Mouse (Mus musculus) C2C12 (cell line): ENCODE results near the gene Ap3d1.

Experiments
- CEBPB ChIP-seq: IDR thresholded peaks from one replicate; pipeline ENCODE4 v1.6.1; 2011; ENCODE audit warnings: low read depth, mild to moderate bottlenecking, control low read depth, moderate library complexity
- CTCF ChIP-seq: IDR thresholded peaks from one replicate; pipeline ENCODE4 v1.5.1; 2011; ENCODE audit not compliant: control insufficient read depth, insufficient read depth, insufficient read length
- FOSL1 ChIP-seq: IDR thresholded peaks from one replicate; pipeline ENCODE4 v1.8.0; 2011; ENCODE audit warnings: mild to moderate bottlenecking, low read length; ENCODE audit not compliant: poor library complexity, insufficient read depth, severe bottlenecking
- MAX ChIP-seq: IDR thresholded peaks from one replicate; pipeline ENCODE4 v1.6.1; 2011; ENCODE audit warnings: mild to moderate bottlenecking, control low read depth
- MYOG ChIP-seq: IDR thresholded peaks from one replicate; pipeline ENCODE4 v1.6.1; 2011; ENCODE audit not compliant: control insufficient read depth, insufficient read length; ENCODE audit errors: extremely low read depth
- USF1 ChIP-seq: IDR thresholded peaks from one replicate; pipeline ENCODE4 v1.6.1; 2011; ENCODE audit warnings: low read depth, mild to moderate bottlenecking, control low read depth, moderate library complexity

GRCm38 (mm10) chr10:80775731-80776130 lies 33.7 kb upstream of the Ap3d1 start:
- TF ChIP-seq CTCF = no peak
- no peak for TF ChIP-seq MYOG
- no peak for TF ChIP-seq MAX
- no peak for TF ChIP-seq FOSL1
- no peak for TF ChIP-seq USF1
- no peak for TF ChIP-seq CEBPB
